Mouse (Mus musculus) right cerebral cortex, postnatal 4 days (tissue): ENCODE results near the gene Lag3.
A peak's percentile ranks its signal among the peaks of the same experiment; 100 is the strongest.

Experiments
- DNase-seq: peaks from one replicate; pipeline ENCODE4 v3.0.0-alpha.2; 2022

Gene Lag3

DNA sequence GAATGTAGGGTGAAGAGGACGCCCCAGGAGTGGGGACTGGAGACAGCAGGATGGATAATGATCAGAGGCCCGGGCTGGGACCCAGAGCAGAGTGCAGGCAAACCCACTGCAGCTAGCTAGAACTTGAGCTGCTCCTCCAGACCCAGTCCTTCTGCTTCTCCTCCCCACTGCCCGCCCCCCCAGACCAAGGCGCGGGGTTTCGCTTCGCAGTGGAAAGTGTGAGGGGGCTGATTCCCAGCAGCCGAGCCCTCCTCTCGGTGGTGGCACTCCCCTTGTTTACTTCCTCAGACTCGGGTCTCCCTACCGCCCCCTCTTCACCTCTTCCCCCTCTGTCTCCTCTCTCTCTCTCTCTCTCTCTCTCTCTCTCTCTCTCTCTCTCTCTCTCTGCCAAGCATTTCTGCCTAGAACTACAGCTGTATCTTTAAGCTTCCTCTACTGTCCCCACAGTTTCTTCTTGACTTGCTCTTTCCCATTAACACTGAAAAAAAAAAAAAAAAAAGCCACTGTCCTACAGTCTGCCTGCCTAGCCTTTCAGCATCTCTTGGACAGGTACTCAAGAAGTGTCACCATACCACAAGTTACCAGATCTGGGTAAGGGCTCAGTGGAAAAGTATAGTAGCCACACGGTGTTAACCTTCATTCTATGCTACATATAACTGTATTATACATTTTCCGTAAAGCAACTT, at the start of gene Lag3:
Gene Lag3, minus strand, starts transcription at position 173 of the 686 bp plus-strand sequence.
- DNase-seq: no peak

DNA sequence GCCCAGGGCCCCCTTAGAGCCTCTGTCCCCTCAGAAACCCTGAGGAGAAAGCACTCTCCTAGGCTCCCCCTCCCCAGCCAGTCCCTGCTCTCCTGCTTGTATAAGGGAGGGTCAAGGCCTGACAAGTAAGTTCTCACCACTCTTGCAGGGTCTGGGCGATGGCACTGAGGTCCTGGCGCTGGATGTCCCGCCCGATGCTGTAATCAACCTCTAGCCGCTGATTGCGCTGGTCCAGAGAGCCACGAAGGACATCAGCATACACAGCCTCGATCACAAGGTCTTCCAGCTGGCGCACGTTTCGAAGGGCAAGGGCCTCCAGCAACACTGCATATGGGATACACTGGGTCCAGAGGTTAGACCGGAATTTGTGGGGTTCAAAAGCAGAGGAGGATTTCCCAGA, 49.5 kb upstream of the Lag3 start:
- no peak for DNase-seq

- DNase-seq: no peak
Measured at GRCm38 (mm10) chr6:124959960-124960359, 48.5 kb upstream of the Lag3 start.

- DNase-seq: no peak
Measured at GRCm38 (mm10) chr6:124958127-124958526, 46.6 kb upstream of the Lag3 start.

DNA sequence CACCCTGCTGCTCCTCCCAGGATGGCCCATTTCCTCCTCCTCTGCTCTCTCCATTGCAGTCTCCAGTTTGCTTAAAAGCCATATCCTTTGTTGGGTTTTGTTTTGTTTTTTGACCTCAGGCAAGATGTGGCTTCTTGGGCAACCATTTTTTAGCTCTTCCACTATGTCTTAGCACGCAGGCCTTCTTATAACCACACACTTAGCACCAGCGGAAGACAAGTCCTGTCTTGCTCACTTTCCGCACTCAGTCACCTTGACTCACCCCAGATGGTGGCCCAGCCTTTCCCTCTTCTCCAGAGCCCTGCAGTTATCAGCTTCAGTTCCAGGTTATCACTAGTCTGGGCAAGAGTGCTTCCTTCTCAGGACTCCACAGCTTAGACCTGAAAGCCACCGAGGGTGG, 43.7 kb upstream of the Lag3 start:
- no peak for DNase-seq

- DNase-seq: no peak
Measured at GRCm38 (mm10) chr6:124953991-124954715, 42.6 kb upstream of the Lag3 start.

DNA sequence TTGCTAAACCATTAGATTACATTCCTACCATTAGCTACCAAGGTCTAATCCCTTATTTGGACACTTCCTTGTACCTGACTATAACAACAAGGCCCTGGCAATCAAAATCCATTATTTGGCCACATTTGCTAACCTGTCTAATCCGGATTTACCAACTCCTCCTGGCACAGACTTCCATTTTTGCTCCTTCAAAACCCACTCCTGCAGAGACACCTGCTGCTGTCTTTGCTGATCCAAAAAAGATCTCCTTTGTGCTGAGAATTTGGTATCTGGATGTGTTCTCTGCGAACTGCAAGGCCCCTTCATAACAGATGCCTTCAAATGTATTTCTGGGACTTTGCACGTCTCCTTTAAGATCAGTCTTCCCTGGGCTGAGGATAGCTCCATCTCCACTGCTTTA, 32.0 kb upstream of the Lag3 start:
- DNase-seq: no peak

DNA sequence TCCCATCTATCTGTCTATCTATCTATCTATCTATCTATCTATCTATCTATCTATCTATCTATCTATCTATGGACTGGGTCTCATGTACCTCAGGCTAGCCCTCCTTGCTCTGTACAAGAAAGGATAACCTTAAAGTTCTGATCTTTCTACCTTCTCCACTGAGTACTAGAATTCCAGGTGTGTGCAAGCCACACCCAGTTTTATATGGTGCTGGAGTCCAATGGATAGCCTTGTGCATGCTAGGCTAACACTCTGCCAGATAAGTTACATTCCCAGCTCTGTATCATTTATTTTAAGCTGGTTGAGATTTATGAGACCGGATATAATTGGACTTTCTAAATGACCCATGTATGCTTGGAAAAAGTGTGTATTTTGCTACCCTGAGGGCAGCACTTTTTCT, 30.2 kb upstream of the Lag3 start:
- DNase-seq: no peak

- DNase-seq: no peak
Measured at GRCm38 (mm10) chr6:124938554-124938953, 27.0 kb upstream of the Lag3 start.

- no peak for DNase-seq
Measured at GRCm38 (mm10) chr6:124937493-124937892, 26.0 kb upstream of the Lag3 start.

- no peak for DNase-seq
Measured at GRCm38 (mm10) chr6:124936681-124937080, 25.2 kb upstream of the Lag3 start.

DNA sequence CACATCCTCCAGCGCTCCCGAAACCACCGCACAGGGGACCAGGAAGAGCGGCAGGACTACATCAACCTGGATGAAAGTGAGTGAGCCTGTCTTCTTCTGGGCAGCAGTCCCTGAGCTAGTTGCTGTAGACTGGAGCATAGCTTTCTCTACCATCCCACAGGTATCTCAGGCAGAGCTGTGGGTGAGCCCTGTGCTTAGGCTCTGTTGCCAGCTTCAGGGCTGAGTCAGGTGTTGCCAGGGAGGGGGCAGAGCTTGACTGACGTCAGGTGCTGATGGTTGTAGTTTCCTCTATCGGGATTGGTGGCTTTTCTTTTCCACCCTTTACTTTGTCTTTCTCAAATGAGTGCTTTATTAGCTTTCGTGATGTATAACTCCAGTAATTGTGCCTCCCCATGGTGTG, 23.2 kb upstream of the Lag3 start:
- no peak for DNase-seq

- DNase-seq: no peak
Measured at GRCm38 (mm10) chr6:124933127-124933526, 21.6 kb upstream of the Lag3 start.

DNA sequence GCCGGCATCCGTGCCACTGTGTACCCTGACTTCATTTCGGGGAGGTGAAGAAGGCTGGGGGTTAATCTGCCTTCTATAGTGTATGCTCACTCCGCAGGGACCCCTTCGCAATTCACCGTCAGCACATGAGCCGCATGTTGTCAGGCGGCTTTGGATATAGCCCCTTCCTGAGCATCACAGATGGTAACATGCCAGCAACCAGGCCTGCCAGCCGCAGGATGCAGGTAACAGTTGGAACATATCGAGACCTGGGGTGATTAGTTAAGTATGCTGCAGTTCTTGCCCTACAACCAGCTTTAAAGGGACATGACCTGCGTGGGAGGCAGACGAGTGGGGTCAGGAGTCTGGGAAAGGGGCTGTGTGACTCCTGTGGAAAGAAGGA, 20.8 kb upstream of the Lag3 start:
- no peak for DNase-seq

GRCm38 (mm10) chr6:124931525-124932313, 20.2 kb upstream of the Lag3 start:
- DNase-seq: peak; percentile 58

DNA sequence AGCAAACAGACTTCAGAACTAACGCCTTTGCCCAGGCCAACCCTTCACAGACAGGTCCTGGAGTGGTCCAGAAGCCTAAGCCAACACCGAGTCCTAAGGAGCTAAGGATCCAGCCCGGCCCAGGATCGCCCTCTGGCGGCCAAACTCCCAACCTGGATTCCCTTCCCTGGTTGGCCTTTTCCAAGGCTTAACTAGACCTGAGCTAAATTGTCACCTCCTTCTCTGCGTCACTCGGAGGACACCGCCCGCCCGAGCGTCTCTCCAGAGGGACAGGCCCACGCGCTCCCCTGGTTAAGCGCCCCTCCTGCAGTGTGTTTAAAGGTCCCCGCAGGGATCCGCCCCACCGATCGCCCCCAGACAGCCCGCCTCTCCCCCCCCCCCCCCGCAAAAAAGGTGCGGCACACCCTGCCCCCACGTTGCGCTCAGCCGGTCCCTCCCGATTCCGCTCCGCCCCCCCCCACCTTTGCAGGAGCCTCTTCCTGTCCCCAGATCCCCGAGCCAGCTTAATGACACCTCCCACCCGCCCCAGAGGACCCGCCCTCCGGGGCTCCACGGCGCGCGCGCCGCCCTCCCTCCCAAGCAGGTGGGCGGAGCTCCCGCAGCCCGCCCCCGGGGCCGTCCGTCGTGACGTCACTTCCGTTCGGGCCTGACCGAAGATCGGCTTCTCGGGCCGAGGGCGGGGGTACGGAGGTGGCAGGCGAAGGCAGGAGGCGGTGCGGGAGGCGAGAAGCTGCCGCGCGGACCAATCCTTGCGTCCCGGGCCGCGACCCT, 19.4 kb upstream of the Lag3 start, which contains the start of gene Mlf2:
Gene Mlf2, plus strand, starts transcription at position 633 of the 771 bp plus-strand sequence.
- peak; percentile 99 for DNase-seq

DNA sequence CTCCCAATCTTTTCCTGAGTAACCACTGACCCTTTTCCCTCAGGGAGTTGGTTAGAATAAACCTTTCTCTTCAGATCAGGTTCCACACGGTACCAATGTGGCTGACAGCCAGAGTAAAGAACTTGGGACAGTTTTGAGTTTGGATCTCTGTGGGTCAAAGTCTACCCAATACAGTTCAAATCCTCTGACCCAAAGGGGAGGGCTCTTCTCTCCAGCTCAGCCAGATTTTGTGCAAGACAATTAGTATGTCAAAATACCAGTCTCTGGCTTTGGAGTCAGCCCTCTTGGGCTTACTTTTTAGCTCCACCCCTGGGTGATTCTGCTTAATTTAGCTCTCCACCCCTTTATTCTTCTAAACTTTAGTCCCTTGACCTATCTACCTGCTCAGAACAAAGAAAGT, 18.7 kb upstream of the Lag3 start:
- DNase-seq: no peak

DNA sequence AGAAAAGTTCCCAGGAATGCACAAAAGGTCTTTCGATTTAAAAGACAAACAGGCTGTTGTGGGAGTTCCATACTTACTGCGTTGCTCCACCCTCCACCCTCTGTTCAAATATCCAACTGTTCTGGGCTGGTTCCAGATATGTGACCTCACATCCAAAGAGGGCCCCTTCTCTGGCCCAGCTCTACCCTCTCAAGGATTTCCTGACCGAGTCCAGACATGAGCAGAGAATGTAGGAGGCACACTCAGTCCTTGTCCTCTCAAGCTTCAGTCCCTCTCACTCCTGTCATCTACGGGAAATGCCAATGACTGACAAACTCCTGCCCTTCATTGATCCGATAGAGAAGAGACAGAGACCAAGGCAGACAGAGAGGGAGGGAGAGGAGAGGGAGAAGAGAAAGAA, 14.4 kb upstream of the Lag3 start:
- DNase-seq: no peak

DNA sequence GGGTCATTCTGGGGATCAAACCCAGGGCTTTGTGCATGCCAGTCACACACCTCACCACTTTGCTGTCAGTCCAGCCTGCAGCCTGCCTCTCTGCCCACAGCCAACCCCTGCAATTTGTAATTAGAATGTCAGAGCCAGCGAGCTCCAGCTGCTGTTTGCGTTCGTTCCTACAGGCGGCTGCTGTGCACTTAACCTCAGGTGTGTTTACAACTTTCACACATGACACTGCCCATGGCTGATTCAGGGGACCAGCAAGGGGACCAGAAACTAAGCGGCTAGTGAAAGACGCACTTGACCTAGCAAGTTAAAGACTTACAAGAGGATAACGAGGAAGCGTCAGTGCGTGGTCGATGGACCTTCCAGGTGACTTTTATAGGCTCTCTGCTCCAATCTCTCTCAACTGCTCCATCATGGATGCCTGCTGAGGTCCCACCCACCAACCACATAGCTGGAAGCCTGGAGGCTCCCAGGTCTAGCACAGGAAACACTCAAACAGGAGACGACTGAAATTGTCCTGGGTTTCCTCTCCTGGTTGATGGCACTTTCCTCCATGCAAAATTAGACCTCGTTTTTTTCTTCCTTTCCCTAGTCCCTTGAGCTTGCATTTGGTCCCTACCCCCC, 13.8 kb upstream of the Lag3 start:
- no peak for DNase-seq

DNA sequence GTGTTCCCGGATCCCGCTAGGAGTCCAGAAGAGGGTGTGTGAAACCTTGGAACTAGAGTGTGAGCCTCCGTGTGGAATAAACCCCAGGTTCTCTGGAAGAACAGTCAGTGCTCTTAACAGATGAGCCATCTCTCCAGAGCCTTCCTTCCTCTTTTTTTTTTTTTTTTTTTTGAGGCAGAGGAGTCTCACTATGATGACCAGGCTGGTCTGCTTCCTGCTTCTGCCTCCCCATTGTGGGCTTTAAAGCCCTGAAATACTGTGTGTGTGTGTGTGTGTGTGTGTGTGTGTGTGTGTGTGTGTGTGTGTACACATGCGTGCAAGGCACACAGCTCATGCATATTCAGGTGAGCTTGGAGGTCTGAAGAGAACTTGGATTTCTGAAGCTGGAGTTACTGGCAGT, 10.0 kb upstream of the Lag3 start:
- DNase-seq: no peak

DNA sequence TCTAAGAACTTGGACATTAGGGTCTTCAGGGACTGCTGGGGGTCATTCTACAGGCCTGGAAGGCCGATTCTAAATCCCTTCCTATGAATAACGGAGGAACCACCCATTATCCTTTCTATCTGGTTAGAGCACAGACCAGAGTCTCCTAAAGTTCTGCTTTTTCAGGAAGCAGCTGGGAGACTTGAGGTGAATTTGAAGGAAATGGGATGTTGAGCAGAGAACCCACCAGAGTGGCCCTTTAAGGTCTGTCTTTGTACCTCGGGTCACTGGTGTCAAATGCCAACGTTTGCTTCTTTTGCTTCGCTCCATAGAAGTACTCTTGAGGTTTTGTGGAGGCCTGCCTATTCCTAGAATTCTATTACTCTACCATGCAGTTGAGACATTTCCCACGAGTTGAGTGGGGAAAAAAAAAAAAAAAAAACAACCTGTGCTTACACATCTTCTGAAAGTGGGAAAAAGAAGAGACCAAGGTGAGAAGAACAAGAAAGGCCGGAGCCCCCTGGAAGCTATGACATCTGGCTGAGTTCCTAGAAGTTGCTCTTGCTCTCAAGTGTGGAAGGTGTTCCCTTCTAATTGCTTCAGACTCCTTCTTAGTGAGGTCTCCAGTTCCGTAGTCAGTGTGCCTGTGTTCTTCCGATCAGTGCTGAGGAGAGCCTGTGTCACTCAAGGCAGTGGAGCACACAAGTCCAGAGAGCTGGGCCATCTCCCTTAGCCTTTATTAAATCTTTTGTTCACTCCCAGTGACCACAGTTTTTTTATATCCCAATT, 9.0 kb upstream of the Lag3 start:
- no peak for DNase-seq
